Mouse (Mus musculus) limb, embryonic 14.5 days (tissue): ENCODE measurements around the gene Mettl21c. TPM values are rescaled to one million over a fixed set of nuclear protein-coding genes. Genes with fewer than 3 reads are reported as not detected.

Source experiments
- ATAC-seq: fragments of 200-750 bp; cut with Nextera tagmentation; 2 replicates; pipeline ENCODE4 v1.8.0; 2017; ENCODE audit warnings: low read depth, moderate number of reproducible peaks, moderate TSS enrichment; ENCODE audit not compliant: low FRiP score
- DNase-seq: peaks from one replicate; pipeline ENCODE4 v3.0.0-alpha.2; 2015; ENCODE audit warnings: low spot score
- H3K27ac ChIP-seq: fragments of 300-500 bp; sonication (generic); replicated peaks from 2 replicates; pipeline ENCODE4 v1.5.1; 2014; ENCODE audit warnings: low read depth, mild to moderate bottlenecking, low read length, moderate library complexity, mixed read lengths
- H3K27me3 ChIP-seq: fragments of 300-500 bp; sonication (generic); 2 replicates; pipeline ENCODE4 v1.6.1; 2014; ENCODE audit warnings: low read length, mixed read lengths; ENCODE audit not compliant: control insufficient read depth, insufficient read depth
- H3K36me3 ChIP-seq: fragments of 300-500 bp; sonication (generic); 2 replicates; pipeline ENCODE4 v1.6.1; 2014; ENCODE audit warnings: mild to moderate bottlenecking, low read length, moderate library complexity, mixed read lengths; ENCODE audit not compliant: control insufficient read depth, insufficient read depth
- H3K4me1 ChIP-seq: fragments of 300-500 bp; sonication (generic); 2 replicates; pipeline ENCODE4 v1.6.1; 2014; ENCODE audit warnings: antibody characterized with exemption, low read length, mixed read lengths; ENCODE audit not compliant: control insufficient read depth, insufficient read depth
- H3K4me2 ChIP-seq: fragments of 300-500 bp; sonication (generic); replicated peaks from 2 replicates; pipeline ENCODE4 v1.6.1; 2014; ENCODE audit warnings: low read depth, mild to moderate bottlenecking, low read length, moderate library complexity; ENCODE audit not compliant: severe bottlenecking
- H3K4me3 ChIP-seq: fragments of 300-500 bp; sonication (generic); replicated peaks from 2 replicates; pipeline ENCODE4 v1.5.1; 2014; ENCODE audit warnings: low read length
- H3K9ac ChIP-seq: fragments of 300-500 bp; sonication (generic); 2 replicates; pipeline ENCODE4 v1.6.1; 2014; ENCODE audit warnings: mild to moderate bottlenecking, low read depth, low read length, moderate library complexity; ENCODE audit not compliant: severe bottlenecking
- H3K9me3 ChIP-seq: fragments of 300-500 bp; sonication (generic); 2 replicates; pipeline ENCODE4 v1.6.1; 2016; ENCODE audit warnings: low read length; ENCODE audit not compliant: control insufficient read depth
- POLR2A ChIP-seq: fragments of 200-500 bp; IDR thresholded peaks from 2 replicates; pipeline ENCODE4 v1.8.0; 2012; ENCODE audit warnings: inconsistent platforms, mild to moderate bottlenecking, moderate library complexity, borderline replicate concordance; ENCODE audit not compliant: insufficient read depth, insufficient read length; ENCODE audit errors: extremely low read depth
- WGBS: fragments of 180-500 bp; shearing (Covaris S2); extraction: QIAGEN DNeasy Blood & Tissue Kit; methylation state at CpG from one replicate; pipeline ENCODE4 v1.1.7; 2014; 5-methylcytosine and 5-hydroxymethylcytosine counted together
- polyA plus RNA-seq, 2 experiments: library from polyadenylated mRNA; depleted of rRNA in 1 of 2; stranded (reverse) in 1 of 2; unstranded in 1 of 2; fragments of >200 nt; fragmentation: Nextera tagmentation in 1 of 2; extraction: Ambion mirVana in 1 of 2; gene quantifications; 2 replicates each; pipeline versions ENCODE4 v1.2.1 to v1.2.3; 2012 to 2014

Mettl21c gene
- polyA plus RNA-seq, 2 experiments: 0.61 to 0.62 TPM

DNA sequence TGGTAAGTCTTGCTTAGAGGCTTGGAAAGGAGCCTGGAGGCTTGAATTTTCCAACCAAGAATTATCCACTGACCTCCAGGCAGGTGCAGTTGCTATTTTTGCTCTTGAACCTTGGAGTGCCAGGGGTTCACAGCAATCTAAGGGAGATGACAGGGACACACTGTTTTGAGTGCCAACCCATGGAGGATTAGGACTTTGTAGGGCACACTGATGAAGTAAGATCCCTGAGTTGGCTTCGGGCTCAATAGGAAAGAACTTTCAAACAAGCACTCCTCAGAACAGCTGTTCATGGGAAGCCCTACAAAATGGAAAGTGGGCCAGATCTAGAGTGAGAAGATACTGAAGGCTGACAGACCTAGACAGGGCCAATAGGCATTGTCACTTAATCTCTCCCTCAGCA lies 2.8 kb upstream of the Mettl21c start:
- no peaks in the 10 kb centered on the region for H3K9me3 ChIP-seq
- TF ChIP-seq POLR2A: no peak

DNA sequence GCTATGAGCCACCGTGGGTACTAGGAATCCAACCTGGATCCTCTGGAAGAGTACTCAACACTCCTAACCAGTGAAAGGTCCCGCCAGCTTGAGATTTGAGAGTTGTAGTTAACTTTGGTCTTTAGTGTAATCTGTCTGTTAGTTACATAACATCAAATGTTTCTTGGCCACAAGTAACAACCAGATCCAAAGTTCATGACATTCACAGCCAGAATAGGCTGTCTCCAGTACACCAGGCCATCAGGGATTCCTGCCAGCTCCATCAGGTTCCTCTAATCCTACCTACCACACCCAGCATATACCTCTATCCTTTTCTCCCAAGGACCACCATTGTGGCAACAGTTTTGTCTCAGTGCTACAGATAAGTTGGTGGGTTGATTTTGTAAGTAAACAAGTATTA lies 4.3 kb downstream of the Mettl21c start:
- WGBS: 91% methylated on average over 2 of the region's 2 CpGs
- TF ChIP-seq POLR2A: no peak
- Histone ChIP-seq H3K9me3 (no peaks in the 10 kb centered on the region), H3K27me3 (no peaks in the 10 kb centered on the region), H3K9ac (no peak overlapping the region), H3K4me1 (0 out of 2 replicates have a peak, but pooled peaks cover 2% of the 10 kb centered on the region), H3K4me2 (no peak overlapping the region), H3K4me3 (no peak overlapping the region), H3K36me3 (no peaks in the 10 kb centered on the region), H3K27ac (no peak overlapping the region)
- DNase-seq (no peak), ATAC-seq (no peak)

More for the DNA sequence above, 2.8 kb upstream of the Mettl21c start:
- Histone ChIP-seq H3K4me3 (no peak overlapping the region), H3K27ac (no peak overlapping the region), H3K4me2 (no peak overlapping the region), H3K27me3 (no peaks in the 10 kb centered on the region), H3K36me3 (no peaks in the 10 kb centered on the region), H3K4me1 (0 out of 2 replicates have a peak, but pooled peaks cover 3% of the 10 kb centered on the region), H3K9ac (no peak overlapping the region)
- no peak for ATAC-seq
- DNase-seq: no peak
- 96% methylated on average over 1 of the region's 1 CpGs for WGBS

DNA sequence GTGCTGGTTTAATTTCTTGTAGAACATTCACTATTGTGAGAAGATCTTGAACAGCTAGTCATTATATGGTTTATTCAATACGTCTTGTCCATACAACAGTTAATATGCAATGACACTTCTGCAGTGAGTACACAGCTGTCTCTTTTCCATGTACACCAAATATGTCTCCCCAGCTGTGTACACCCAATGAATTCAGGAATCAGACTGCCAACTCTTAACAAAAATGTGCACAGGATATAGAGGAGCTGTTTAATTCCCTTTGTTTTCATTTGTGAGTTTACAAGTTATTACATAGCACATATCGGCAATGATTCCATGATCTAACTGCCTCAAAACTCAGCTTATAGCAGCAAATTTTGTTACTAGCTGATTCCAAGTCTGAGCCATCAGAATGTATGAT lies 15.3 kb downstream of the Mettl21c start:
- Histone ChIP-seq H3K27ac (no peak overlapping the region), H3K4me2 (no peak overlapping the region), H3K36me3 (peaks cover 44% of the 10 kb centered on the region), H3K9ac (no peak overlapping the region), H3K27me3 (no peaks in the 10 kb centered on the region), H3K9me3 (no peaks in the 10 kb centered on the region), H3K4me1 (no peaks in the 10 kb centered on the region), H3K4me3 (no peak overlapping the region)
- DNase-seq (no peak), ATAC-seq (no peak)
- 92% methylated on average over 2 of the region's 2 CpGs for WGBS
- no peak for TF ChIP-seq POLR2A

DNA sequence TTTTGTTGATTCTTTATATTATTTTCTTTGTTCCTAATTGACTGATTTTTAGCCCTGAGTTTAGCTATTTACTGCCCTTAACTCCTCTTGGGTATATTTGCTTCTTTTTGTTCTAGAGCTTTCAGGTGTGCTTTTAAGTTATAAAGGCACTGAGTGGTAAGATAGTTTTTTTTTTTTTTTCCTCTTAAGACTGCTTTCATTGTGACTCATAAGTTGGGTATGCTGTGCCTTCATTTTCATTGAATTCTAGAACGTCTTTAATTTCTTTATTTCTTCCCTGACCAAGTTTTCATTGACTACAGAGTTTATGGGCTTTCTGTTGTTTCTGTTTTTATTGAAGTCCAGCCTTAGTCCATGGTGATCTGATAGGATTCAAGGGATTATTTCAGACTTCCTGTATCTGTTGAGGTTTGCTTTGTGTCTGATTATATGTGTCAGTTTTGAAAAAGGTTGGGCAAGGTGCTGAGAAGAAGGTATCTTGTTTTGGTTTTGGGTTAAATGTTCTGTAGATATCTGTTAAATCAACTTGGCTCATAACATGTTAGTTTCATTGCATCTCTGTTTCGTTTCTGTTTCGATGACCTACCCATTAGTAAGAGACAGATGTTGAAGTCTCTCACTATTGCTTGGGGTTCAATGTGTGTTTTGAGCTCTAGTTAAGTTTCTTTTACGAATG lies 22.8 kb downstream of the Mettl21c start:
- Histone ChIP-seq H3K36me3 (peaks cover 68% of the 10 kb centered on the region), H3K27me3 (no peaks in the 10 kb centered on the region), H3K4me1 (no peaks in the 10 kb centered on the region), H3K4me3 (no peak overlapping the region), H3K4me2 (no peak overlapping the region), H3K9ac (no peak overlapping the region), H3K27ac (no peak overlapping the region), H3K9me3 (0 out of 2 replicates have a peak, but pooled peaks cover 3% of the 10 kb centered on the region)
- DNase-seq (no peak), ATAC-seq (no peak)
- no peak for TF ChIP-seq POLR2A
- WGBS: 95% methylated on average over 4 of the region's 4 CpGs

DNA sequence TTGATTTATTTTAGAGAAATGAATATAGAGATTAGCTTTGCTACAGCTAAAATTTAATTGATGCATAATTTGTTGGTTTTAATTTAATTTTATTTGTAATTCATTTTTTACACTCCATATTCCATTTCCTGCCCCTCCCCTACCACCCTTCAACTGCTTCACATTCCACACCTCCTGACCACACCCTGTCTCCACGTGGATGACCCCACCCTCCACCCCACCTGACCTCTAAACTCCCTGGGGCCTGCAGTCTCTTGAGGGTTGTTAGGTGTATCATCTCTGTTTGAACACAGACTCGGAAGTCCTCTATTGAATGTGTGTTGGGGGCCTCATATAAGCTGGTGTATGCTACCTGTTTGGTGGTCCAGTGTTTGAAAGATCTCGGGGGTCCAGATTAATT lies 48.7 kb downstream of the Mettl21c start:
- H3K4me2 ChIP-seq: no peak overlapping the region
- DNase-seq (no peak), ATAC-seq (no peak)
- TF ChIP-seq POLR2A: no peak
- 70% methylated on average over 3 of the region's 3 CpGs for WGBS
- H3K27ac ChIP-seq: no peak overlapping the region
- peaks cover 65% of the 10 kb centered on the region for H3K36me3 ChIP-seq
- no peaks in the 10 kb centered on the region for H3K4me1 ChIP-seq
- H3K27me3 ChIP-seq: no peaks in the 10 kb centered on the region
- no peak overlapping the region for H3K9ac ChIP-seq
- H3K4me3 ChIP-seq: no peak overlapping the region
- no peaks in the 10 kb centered on the region for H3K9me3 ChIP-seq
